Mouse (Mus musculus): ENCODE results near the gene Ipp. TPM values are rescaled to one million over a fixed set of nuclear protein-coding genes. Genes with fewer than 3 reads are reported as not detected.

Gene Ipp
- polyA plus RNA-seq, 1 experiment, result 8.1 TPM

- no peak overlapping the region for H3K27ac ChIP-seq (replicated peaks; ENCODE audit: low read depth, low read length)
- H3K4me3 ChIP-seq (ENCODE audit: insufficient read depth, low read depth, low read length), result no peak overlapping the region
- no peaks in the 10 kb centered on the region for H3K4me1 ChIP-seq (ENCODE audit: control insufficient read depth, insufficient read depth, insufficient read length, low read length)
Measured at GRCm38 (mm10) chr4:116537737-116538136, 30.4 kb downstream of the Ipp start.

- Histone ChIP-seq H3K27ac (replicated peaks; ENCODE audit: low read depth, low read length) (no peak overlapping the region), H3K4me3 (ENCODE audit: insufficient read depth, low read depth, low read length) (no peak overlapping the region), H3K4me1 (ENCODE audit: control insufficient read depth, insufficient read depth, insufficient read length, low read length) (no peaks in the 10 kb centered on the region)
Measured at GRCm38 (mm10) chr4:116550432-116550831, 43.1 kb downstream of the Ipp start.

- H3K4me1 ChIP-seq (ENCODE audit: control insufficient read depth, insufficient read depth, insufficient read length, low read length), result no peaks in the 10 kb centered on the region
- no peak overlapping the region for H3K27ac ChIP-seq (replicated peaks; ENCODE audit: low read depth, low read length)
- no peak overlapping the region for H3K4me3 ChIP-seq (ENCODE audit: insufficient read depth, low read depth, low read length)
Measured at GRCm38 (mm10) chr4:116553035-116553434, 45.7 kb downstream of the Ipp start.

GRCm38 (mm10) chr4:116555413-116556300 lies 48.3 kb downstream of the Ipp start, which contains the start of gene Tmem69:
TSS of gene Tmem69 (minus strand) at chr4:116555936.
- peak within 1 kb of the TSS; percentile 95 for H3K4me3 ChIP-seq (ENCODE audit: insufficient read depth, low read depth, low read length)
- H3K27ac ChIP-seq (replicated peaks; ENCODE audit: low read depth, low read length), result peak within 1 kb of the TSS; percentile 98
- H3K4me1 ChIP-seq (ENCODE audit: control insufficient read depth, insufficient read depth, insufficient read length, low read length), result no peaks in the 10 kb centered on the region

GRCm38 (mm10) chr4:116556561-116557305 lies 49.4 kb downstream of the Ipp start:
- Histone ChIP-seq H3K27ac (replicated peaks; ENCODE audit: low read depth, low read length) (peak overlapping the region; percentile 98), H3K4me1 (ENCODE audit: control insufficient read depth, insufficient read depth, insufficient read length, low read length) (0 out of 2 replicates have a peak, but pooled peaks cover 2% of the 10 kb centered on the region)

GRCm38 (mm10) chr4:116557306-116558121 lies 50.2 kb downstream of the Ipp start, which contains the start of gene Gpbp1l1:
TSS of gene Gpbp1l1 (plus strand) at chr4:116557658.
- Histone ChIP-seq H3K27ac (replicated peaks; ENCODE audit: low read depth, low read length) (peak within 1 kb of the TSS; percentile 98), H3K4me1 (ENCODE audit: control insufficient read depth, insufficient read depth, insufficient read length, low read length) (0 out of 2 replicates have a peak, but pooled peaks cover 2% of the 10 kb centered on the region), H3K4me3 (ENCODE audit: insufficient read depth, low read depth, low read length) (peak within 1 kb of the TSS; percentile 98)

More at GRCm38 (mm10) chr4:116556561-116557305, 49.4 kb downstream of the Ipp start:
- H3K4me3 ChIP-seq (ENCODE audit: insufficient read depth, low read depth, low read length), result peak overlapping the region; percentile 95

GRCm38 (mm10) chr4:116558151-116558882 lies 51.0 kb downstream of the Ipp start:
- Histone ChIP-seq H3K4me1 (ENCODE audit: control insufficient read depth, insufficient read depth, insufficient read length, low read length) (peaks cover 4% of the 10 kb centered on the region; the same call in 1 of the 2 replicates), H3K4me3 (ENCODE audit: insufficient read depth, low read depth, low read length) (peak overlapping the region; percentile 98), H3K27ac (replicated peaks; ENCODE audit: low read depth, low read length) (peak overlapping the region; percentile 52; the same call in 1 of the 2 replicates)

Other genes with a start within 250 kb of the Ipp start
- gene Mast2, start 43.4 kb upstream of the Ipp start, polyA plus RNA-seq (2012; ENCODE audit: insufficient read depth, insufficient read length, missing spikeins), result 10.7 and 11.4 TPM in 2 replicates
- gene Tmem69, start 48.4 kb downstream of the Ipp start, polyA plus RNA-seq (2012; ENCODE audit: insufficient read depth, insufficient read length, missing spikeins), result 51.5 and 53.6 TPM in 2 replicates
- 47.5 and 53.5 TPM in 2 replicates for gene Gpbp1l1, start 50.1 kb downstream of the Ipp start, polyA plus RNA-seq (2012; ENCODE audit: insufficient read depth, insufficient read length, missing spikeins)
- gene Ccdc17, start 89.1 kb downstream of the Ipp start, polyA plus RNA-seq (2012; ENCODE audit: insufficient read depth, insufficient read length, missing spikeins), result 2.7 and 4.5 TPM in 2 replicates
- 7.7 and 12.5 TPM in 2 replicates for gene Nasp, start 120.4 kb downstream of the Ipp start, polyA plus RNA-seq (2012; ENCODE audit: insufficient read depth, insufficient read length, missing spikeins)
- 444 and 532 TPM in 2 replicates for gene Akr1a1, start 144.1 kb downstream of the Ipp start, polyA plus RNA-seq (2012; ENCODE audit: insufficient read depth, insufficient read length, missing spikeins)
- gene Prdx1, start 178.0 kb downstream of the Ipp start, polyA plus RNA-seq (2012; ENCODE audit: insufficient read depth, insufficient read length, missing spikeins), result 971 and 1,048 TPM in 2 replicates
- 49.4 and 64.1 TPM in 2 replicates for gene Mmachc, start 200.9 kb downstream of the Ipp start, polyA plus RNA-seq (2012; ENCODE audit: insufficient read depth, insufficient read length, missing spikeins)
- gene Ccdc163, start 201.0 kb downstream of the Ipp start, polyA plus RNA-seq (2012; ENCODE audit: insufficient read depth, insufficient read length, missing spikeins), result 12.1 and 12.3 TPM in 2 replicates
- gene Tesk2, start 213.4 kb downstream of the Ipp start, polyA plus RNA-seq (2012; ENCODE audit: insufficient read depth, insufficient read length, missing spikeins), result 1.7 and 6.7 TPM in 2 replicates